Mouse (Mus musculus): Measurements from ENCODE around the gene Gm973. TPM values are rescaled to one million over a fixed set of nuclear protein-coding genes. Genes with fewer than 3 reads are reported as not detected.

Gene Gm973
- 0.12 TPM in 1 of 2 replicates, not detected in the other for polyA plus RNA-seq (2015; fragmentation: Nextera tagmentation; extraction: Ambion mirVana)

DNA sequence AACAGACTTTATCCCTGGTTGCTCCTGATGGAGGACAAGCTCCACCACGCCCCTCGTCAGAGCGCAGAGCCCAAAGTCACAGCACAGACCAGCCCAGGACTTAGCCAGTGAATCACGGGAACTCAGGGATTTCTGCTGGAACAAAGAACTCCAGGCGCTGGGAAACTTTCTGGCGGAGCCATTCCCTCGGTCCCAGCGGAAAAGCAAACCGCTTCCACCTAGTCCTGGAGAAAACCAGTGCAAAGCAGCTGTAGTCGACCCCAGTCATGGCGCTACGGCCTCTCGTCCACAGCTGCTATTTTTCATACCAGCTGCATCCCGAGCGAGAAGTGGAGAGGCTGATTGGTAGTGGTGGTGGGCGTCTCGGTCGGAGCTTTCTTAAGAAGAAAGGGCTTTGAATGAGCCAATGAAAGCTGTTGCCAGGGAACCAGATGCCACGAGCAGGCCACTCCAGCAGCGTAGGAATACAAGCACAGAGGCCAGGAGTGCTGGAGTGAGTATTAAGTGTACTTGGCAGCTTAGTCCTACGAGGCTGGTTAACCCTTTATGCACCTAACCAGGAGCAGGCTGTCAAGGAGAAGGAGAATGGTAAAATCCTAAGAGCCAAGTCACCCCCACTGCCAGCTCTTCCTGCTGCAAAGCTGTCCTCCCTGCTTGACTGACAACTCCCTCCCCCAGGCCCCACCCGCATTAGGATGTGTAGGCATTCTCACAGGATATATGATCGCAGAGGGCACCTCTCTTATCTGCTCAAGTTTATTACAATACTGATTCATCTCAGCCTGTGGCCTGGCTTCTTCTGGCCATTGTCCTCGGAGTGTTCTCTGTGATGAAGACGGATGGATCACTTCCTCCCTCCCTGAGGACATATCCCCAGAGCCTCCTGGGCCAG lies at the start of gene Gm973:
Gm973 (plus strand) TSS at position 239 of the 892 bp plus-strand sequence.
- Histone ChIP-seq H3K27ac (replicated peaks) (no peak within 1 kb of the TSS), H3K4me3 (replicated peaks) (no peak within 1 kb of the TSS; the same call in 1 of the 2 replicates), H3K27me3 (peaks cover 12% of the 10 kb centered on the region), H3K9me3 (replicated peaks) (no peaks in the 10 kb centered on the region), H3K9ac (no peak within 1 kb of the TSS), H3K36me3 (replicated peaks) (no peaks in the 10 kb centered on the region), H3K4me2 (peak within 1 kb of the TSS; percentile 28), H3K4me1 (replicated peaks) (0 out of 2 replicates have a peak, but pooled peaks cover 6% of the 10 kb centered on the region)
- no peak; the same call in 1 of the 2 replicates for ATAC-seq (ENCODE audit: insufficient read depth)
- 17% methylated on average over 25 of the region's 25 CpGs for WGBS (ENCODE audit: insufficient replicate concordance)

DNA sequence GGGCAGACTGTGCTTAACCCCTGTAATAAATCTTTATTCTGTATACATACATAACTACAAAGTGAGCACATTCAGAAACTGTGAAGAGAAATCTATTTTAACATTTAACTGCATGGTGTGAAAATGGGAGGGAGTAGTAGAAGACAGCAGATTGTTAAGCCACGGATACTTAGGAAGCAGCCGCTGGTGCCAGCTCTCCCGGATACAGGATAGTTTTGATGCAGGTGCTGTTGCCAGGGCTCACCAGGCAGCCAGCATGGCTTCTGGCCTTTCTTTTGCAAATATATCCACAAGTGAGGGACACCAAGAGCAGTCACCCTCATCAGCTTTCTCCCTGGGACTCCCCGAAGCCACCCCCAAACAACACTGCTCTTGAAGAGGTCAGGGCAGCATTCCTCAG lies 46.9 kb upstream of the Gm973 start:
- WGBS (ENCODE audit: insufficient replicate concordance): 61% methylated on average over 4 of the region's 4 CpGs

DNA sequence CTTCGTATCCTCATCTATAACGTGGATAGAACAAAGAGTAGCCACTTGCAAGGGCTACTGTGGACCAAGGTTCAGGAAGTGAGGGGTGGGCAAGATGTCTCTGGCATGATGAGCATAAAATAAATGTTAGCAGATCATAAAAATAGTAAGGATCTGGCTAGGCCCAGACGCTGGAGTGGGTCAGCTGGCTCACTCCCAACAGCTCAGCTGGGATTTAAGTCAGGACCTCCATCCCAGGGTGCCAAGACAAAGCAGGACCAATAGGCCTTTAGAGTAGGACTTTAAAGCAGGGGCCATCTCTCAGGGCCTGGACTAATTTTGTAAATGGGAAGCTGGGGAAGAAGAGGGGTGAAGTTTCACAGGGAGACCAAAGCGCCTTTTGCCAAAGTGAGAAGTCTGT lies 45.3 kb upstream of the Gm973 start:
- no peaks in the 10 kb centered on the region for H3K27me3 ChIP-seq
- H3K4me1 ChIP-seq (replicated peaks): peaks cover under 1% of the 10 kb centered on the region; the same call in 1 of the 2 replicates
- no peak overlapping the region for H3K4me3 ChIP-seq (replicated peaks)
- H3K9me3 ChIP-seq (replicated peaks): no peaks in the 10 kb centered on the region
- no peak overlapping the region for H3K4me2 ChIP-seq
- no peak for ATAC-seq (ENCODE audit: insufficient read depth)
- no peak overlapping the region for H3K9ac ChIP-seq
- WGBS (ENCODE audit: insufficient replicate concordance): 63% methylated on average over 4 of the region's 4 CpGs
- H3K27ac ChIP-seq (replicated peaks): no peak overlapping the region
- H3K36me3 ChIP-seq (replicated peaks): no peaks in the 10 kb centered on the region

More for the DNA sequence above, 46.9 kb upstream of the Gm973 start:
- Histone ChIP-seq H3K4me2 (no peak overlapping the region), H3K9ac (no peak overlapping the region), H3K27me3 (no peaks in the 10 kb centered on the region), H3K4me3 (replicated peaks) (no peak overlapping the region), H3K4me1 (replicated peaks) (peaks cover 5% of the 10 kb centered on the region; the same call in 1 of the 2 replicates), H3K27ac (replicated peaks) (no peak overlapping the region), H3K36me3 (replicated peaks) (no peaks in the 10 kb centered on the region), H3K9me3 (replicated peaks) (no peaks in the 10 kb centered on the region)
- no peak for ATAC-seq (ENCODE audit: insufficient read depth)

DNA sequence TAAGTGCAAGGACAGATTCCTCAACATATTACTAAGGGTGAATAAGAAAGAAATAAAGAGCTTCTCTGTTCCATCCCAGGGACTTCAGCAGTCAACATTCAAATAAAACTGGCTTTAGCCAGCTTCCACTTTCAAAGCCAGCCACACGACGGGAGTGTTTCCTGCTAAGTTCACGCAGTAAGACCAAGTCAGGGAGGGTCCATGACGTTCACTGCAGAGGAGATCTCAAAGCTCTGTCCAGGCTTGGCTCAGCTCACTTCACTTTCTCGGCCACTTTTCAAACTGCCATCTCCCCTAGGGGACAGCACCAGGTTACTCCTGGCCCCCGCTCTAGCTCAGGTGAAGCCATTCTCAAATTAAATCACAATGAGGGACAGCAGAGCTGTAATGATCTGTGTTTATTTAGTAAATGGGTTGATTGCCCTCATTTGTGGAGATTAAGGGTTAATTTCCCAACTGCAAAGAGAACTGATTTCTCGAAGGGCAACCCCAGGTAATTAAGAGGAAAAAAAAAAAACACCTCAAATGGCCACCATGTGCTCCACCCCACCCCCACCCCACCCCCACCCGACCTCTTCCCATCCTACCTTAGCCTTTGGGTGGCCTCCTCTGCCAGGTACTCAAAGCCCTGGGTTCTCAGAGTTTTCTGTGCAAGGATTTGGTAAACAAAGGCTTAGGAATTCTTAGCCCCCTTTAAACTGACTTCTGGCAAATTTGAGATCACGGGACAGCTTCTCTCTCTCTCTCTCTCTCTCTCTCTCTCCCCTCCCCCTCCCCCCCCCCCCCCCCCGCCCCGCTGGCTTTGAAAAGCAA lies 43.5 kb upstream of the Gm973 start:
- Histone ChIP-seq H3K4me3 (replicated peaks) (no peak overlapping the region), H3K27ac (replicated peaks) (no peak overlapping the region), H3K9me3 (replicated peaks) (no peaks in the 10 kb centered on the region), H3K36me3 (replicated peaks) (no peaks in the 10 kb centered on the region), H3K4me1 (replicated peaks) (no peaks in the 10 kb centered on the region), H3K9ac (no peak overlapping the region), H3K27me3 (no peaks in the 10 kb centered on the region), H3K4me2 (no peak overlapping the region)
- WGBS (ENCODE audit: insufficient replicate concordance): 25% methylated on average over 10 of the region's 11 CpGs
- ATAC-seq (ENCODE audit: insufficient read depth): no peak

DNA sequence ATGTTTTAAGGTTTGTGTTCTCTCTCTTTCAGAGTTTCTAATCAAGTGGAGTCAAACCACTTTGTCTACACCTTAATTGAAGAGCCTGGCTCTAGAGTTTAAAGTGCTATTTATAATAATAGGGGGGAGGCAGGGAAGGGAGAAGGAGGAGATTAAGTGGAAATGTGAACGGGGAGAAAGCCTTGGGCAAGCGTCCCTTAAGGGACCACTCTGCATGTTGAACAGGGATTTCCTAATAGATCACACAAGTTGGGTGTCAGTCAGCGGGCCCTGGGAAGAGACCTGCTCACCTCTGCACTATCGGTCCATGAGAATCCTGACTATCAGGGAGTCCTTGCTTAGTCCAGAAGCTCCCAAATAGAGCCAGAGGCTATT lies 42.9 kb upstream of the Gm973 start:
- Histone ChIP-seq H3K4me1 (replicated peaks) (no peaks in the 10 kb centered on the region), H3K27me3 (no peaks in the 10 kb centered on the region), H3K27ac (replicated peaks) (no peak overlapping the region), H3K9me3 (replicated peaks) (no peaks in the 10 kb centered on the region), H3K4me3 (replicated peaks) (no peak overlapping the region), H3K9ac (no peak overlapping the region), H3K4me2 (no peak overlapping the region), H3K36me3 (replicated peaks) (no peaks in the 10 kb centered on the region)
- no peak for ATAC-seq (ENCODE audit: insufficient read depth)
- 46% methylated on average over 4 of the region's 4 CpGs for WGBS (ENCODE audit: insufficient replicate concordance)

DNA sequence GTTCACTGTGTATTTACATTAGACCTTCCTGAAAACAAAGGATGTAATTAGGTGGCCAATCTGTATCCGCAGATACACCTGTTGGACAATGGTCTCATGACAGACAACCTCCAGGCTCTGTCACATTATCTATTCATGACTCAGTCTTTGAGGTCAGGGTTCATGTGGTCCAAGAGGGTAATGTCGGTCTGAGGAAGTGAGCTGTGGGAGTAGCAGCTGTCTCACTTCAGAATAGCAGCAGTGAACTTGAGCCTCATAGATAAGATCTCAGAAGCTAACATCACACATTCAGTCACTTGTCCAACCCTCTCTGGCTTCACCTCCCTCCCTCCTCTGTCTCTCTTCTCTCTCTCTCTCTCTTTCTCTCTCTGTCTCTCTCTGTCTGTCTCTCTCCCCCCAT lies 40.4 kb upstream of the Gm973 start:
- Histone ChIP-seq H3K9ac (no peak overlapping the region), H3K4me3 (replicated peaks) (no peak overlapping the region), H3K36me3 (replicated peaks) (no peaks in the 10 kb centered on the region), H3K4me2 (no peak overlapping the region), H3K9me3 (replicated peaks) (no peaks in the 10 kb centered on the region), H3K27me3 (no peaks in the 10 kb centered on the region), H3K4me1 (replicated peaks) (peaks cover under 1% of the 10 kb centered on the region), H3K27ac (replicated peaks) (no peak overlapping the region)
- 24% methylated on average over 2 of the region's 2 CpGs for WGBS (ENCODE audit: insufficient replicate concordance)
- no peak for ATAC-seq (ENCODE audit: insufficient read depth)

DNA sequence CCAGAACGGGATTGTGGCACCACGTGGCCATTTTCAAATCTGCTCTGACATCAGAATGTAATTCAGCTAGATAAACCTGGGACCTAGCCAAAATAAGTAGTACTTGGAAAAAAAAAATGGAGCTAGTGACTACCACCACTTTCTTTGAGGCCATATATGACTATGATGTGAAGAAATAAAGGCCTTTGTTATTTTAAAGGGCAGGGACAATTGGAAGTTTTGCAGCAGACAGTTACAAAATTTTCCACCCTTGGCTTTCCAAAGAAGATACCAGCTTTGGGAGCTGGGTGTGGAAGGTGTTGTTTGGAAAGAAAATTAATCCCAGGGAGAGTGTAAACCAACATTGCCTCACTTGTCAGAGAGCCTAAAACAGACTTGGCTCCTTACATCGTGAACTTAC lies 37.2 kb upstream of the Gm973 start:
- H3K9ac ChIP-seq: no peak overlapping the region
- ATAC-seq (ENCODE audit: insufficient read depth): no peak
- 57% methylated on average over 3 of the region's 3 CpGs for WGBS (ENCODE audit: insufficient replicate concordance)
- H3K4me3 ChIP-seq (replicated peaks): no peak overlapping the region
- H3K27me3 ChIP-seq: peaks cover 20% of the 10 kb centered on the region
- H3K36me3 ChIP-seq (replicated peaks): no peaks in the 10 kb centered on the region
- no peaks in the 10 kb centered on the region for H3K9me3 ChIP-seq (replicated peaks)
- peaks cover 30% of the 10 kb centered on the region for H3K4me1 ChIP-seq (replicated peaks)
- H3K27ac ChIP-seq (replicated peaks): no peak overlapping the region
- H3K4me2 ChIP-seq: no peak overlapping the region

DNA sequence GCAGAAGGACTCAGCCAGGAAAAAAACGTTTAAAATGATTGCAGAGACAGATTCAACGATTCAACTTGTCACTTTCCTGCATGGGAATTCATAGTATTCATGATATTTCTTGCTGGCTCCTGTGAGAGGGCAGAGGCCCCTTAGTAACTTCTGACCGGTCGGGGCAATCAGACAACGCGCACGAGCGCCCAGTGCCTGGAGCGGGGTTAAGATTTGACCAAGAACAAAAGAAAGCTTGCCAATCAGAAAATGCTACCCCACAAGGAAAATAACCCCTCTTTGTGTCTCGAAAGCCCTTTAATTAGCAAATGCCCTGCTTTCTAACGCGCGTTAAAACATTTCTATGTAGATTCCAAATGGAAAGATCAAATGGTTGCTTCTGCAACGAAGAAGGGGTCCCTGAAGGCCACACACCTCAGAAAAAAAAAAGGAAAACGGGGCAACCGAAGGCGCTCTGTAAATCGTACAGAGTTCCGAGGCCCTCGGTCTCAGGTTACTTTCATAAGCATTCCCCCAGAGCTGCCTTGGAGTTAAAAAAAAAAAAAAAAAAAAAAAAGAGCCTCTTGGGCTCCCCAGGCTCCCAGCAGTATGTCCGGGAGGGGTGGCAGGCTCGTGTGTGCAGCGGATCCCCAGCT lies 35.1 kb upstream of the Gm973 start:
- Histone ChIP-seq H3K27me3 (peaks cover 26% of the 10 kb centered on the region), H3K36me3 (replicated peaks) (no peaks in the 10 kb centered on the region; the same call in 1 of the 2 replicates), H3K4me2 (peak overlapping the region; percentile 90), H3K9ac (peak overlapping the region; percentile 54), H3K27ac (replicated peaks) (peak overlapping the region; percentile 80), H3K9me3 (replicated peaks) (no peaks in the 10 kb centered on the region), H3K4me1 (replicated peaks) (peaks cover 40% of the 10 kb centered on the region), H3K4me3 (replicated peaks) (peak overlapping the region; percentile 67)
- WGBS (ENCODE audit: insufficient replicate concordance): 9% methylated on average over 23 of the region's 23 CpGs
- no peak for ATAC-seq (ENCODE audit: insufficient read depth)

DNA sequence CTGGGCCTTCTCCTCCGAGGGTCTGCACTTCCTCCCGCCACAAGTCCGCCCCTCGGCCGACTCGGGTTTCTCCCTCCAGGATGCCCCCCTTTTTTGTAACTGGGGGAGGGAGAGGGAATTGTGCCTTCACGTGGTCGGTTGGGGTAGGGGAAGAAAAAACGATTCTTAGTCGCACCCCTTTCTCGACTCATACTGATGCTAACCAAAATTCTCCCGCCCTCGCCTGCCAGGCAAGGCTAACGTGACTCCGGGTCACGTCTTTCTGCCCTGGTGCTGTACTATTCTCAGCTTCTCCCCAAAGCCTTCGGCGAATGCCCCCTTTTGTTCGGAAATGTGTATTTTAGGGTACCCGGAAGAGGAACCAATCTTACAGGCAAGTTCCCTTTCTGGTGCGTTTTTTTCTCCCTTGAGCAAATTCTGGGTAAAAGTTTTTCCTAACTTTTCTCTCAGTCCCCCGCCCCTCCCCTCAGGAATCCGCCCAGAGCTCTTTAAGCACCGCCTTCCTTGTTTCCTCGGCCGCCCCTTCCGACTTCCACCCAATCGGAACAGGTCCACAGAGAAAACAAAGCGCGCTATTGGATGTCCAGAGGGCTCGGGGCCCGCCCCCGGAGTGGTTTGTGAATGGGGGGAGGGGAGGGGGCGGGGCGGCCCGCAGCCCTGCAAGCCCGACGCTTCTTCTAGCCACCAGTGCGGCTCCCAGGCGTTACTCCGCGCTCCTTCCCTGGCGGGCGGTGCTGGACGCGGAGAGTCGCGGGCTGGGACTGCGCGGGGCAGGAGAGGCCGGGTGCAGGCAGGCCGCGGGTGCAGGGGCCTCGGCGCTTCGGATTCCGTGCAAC lies 34.4 kb upstream of the Gm973 start:
- Histone ChIP-seq H3K4me1 (replicated peaks) (peaks cover 40% of the 10 kb centered on the region), H3K4me2 (peak overlapping the region; percentile 90), H3K9ac (peak overlapping the region; percentile 59), H3K9me3 (replicated peaks) (no peaks in the 10 kb centered on the region), H3K4me3 (replicated peaks) (peak overlapping the region; percentile 67), H3K36me3 (replicated peaks) (no peaks in the 10 kb centered on the region; the same call in 1 of the 2 replicates), H3K27ac (replicated peaks) (peak overlapping the region; percentile 80), H3K27me3 (peaks cover 26% of the 10 kb centered on the region)
- ATAC-seq (ENCODE audit: insufficient read depth): peak; percentile 91
- under 1% methylated on average over 57 of the region's 57 CpGs for WGBS (ENCODE audit: insufficient replicate concordance)

DNA sequence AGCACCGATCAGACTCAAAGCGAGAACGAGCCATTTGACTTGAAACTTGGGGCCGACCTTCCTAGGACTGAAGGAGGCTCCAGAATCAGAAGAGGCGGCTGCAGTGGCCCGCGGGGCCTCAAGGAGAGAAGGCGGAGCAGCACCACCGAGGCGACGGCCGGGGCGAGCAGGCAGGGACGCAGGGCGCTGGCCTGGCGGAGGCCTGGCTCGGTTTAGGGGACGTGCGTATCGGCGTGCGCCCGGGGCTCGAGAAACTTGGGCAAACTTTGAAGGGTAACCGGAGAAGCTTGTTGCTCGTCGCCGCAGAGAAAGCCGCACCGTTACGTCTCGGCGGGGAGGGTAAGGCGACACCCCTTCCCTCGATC lies 33.8 kb upstream of the Gm973 start, which contains the start of gene Fzd7:
Fzd7 (plus strand) TSS at position 94 of the 365 bp plus-strand sequence.
- H3K9ac ChIP-seq: peak within 1 kb of the TSS; percentile 59
- peak; percentile 59 for ATAC-seq (ENCODE audit: insufficient read depth)
- peak within 1 kb of the TSS; percentile 90 for H3K4me2 ChIP-seq
- H3K27ac ChIP-seq (replicated peaks): peak within 1 kb of the TSS; percentile 80
- H3K4me3 ChIP-seq (replicated peaks): peak within 1 kb of the TSS; percentile 67
- under 1% methylated on average over 35 of the region's 35 CpGs for WGBS (ENCODE audit: insufficient replicate concordance)
- no peaks in the 10 kb centered on the region; the same call in 1 of the 2 replicates for H3K36me3 ChIP-seq (replicated peaks)
- H3K4me1 ChIP-seq (replicated peaks): peaks cover 45% of the 10 kb centered on the region
- no peaks in the 10 kb centered on the region for H3K9me3 ChIP-seq (replicated peaks)
- peaks cover 26% of the 10 kb centered on the region for H3K27me3 ChIP-seq

Measured in liver, embryonic 15.5 days (tissue).